Mouse (Mus musculus): ENCODE measurements at regions not wholly inside any gene's neighbourhood (a gene's known extent, or its start where the extent isn't known, plus 50 kb on each side); places are given as distances from the start of the nearest gene placed in this dataset.

DNA sequence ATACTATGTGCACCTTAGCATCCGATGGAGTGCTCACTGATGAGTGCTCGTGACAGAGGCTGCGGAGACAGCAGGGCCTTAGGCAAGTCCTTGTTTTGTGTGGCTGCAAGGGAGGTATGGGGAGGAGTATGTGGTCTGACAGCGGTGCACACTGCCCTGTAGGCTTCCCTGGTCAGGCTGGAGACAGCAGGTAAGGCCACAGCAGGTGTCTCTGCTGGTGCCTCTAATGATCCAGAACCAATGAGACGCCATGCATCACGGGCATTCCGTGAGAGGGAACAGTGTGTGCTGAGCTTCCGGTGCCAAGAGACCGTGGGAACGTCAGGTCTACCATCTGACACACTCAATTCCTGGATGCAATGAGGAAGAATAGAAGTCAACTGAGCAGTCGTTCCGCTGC lies 114.8 kb downstream of the Nufip1 start:
- TF ChIP-seq GATA1 (IDR thresholded peaks at IDR 0.05; ENCODE audit: borderline replicate concordance, low read length) (no peak), FLI1 (IDR thresholded peaks at IDR 0.05; ENCODE audit: low read length) (no peak)

All from megakaryocyte, embryonic 14.5 days (primary cell).